Mouse (Mus musculus) heart, postnatal 0 days (tissue): ENCODE results near the gene Cdk5r1.

Experiments
- CTCF ChIP-seq: IDR thresholded peaks from 2 replicates; pipeline ENCODE4 v1.5.1; 2016; ENCODE audit warnings: antibody characterized with exemption, control low read depth, low read depth
- EP300 ChIP-seq: IDR thresholded peaks from 2 replicates; pipeline ENCODE4 v1.6.1; 2016; ENCODE audit warnings: antibody characterized with exemption, low read depth

- TF ChIP-seq CTCF, result no peak
- TF ChIP-seq EP300, result no peak
Measured at GRCm38 (mm10) chr11:80493186-80493585, 16.4 kb downstream of the Cdk5r1 start.
